Mouse (Mus musculus): ENCODE data around the gene Anxa8.

GRCm38 (mm10) chr14:34078293-34078692 lies 7.5 kb upstream of the Anxa8 start:
- TF ChIP-seq CTCF (conservative IDR thresholded peaks at IDR 0.05; ENCODE audit: low read length) (no peak), NANOG (IDR thresholded peaks at IDR 0.05; ENCODE audit: borderline replicate concordance, low read length) (no peak), POU5F1 (IDR thresholded peaks at IDR 0.05; ENCODE audit: borderline replicate concordance, low read length) (no peak)
